Mouse (Mus musculus): Measurements from ENCODE around the gene Cd101. TPM values are rescaled to one million over a fixed set of nuclear protein-coding genes. Genes with fewer than 3 reads are reported as not detected.

The Cd101 gene
- 0.21 TPM for polyA plus RNA-seq (2014; fragmentation: Illumina TruSeq; extraction: RNeasy Lipid Tissue Mini Kit (QIAGEN cat#74804); ENCODE audit: low read depth, low replicate concordance)

DNA sequence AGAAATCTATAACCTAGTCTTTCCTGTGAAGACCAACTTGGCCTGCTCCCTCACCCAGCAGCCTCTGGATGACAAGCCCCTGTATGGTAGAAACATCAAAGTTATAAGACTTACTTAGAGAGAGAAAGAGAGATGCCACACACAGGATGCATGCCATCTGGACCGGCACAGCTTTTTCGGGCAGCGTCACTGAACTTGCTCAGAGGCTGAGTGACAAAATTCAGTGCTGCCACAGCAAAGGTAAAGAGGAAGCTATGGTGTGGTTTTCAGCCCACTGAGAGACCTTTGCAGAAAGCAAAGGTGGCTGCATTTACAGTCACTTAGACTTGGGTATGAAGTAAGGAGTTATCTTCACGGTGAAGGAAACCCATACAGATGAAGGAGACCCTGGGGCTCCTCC is at the start of gene Cd101:
TSS of gene Cd101 (minus strand) at position 218 of the 400 bp plus-strand sequence.

DNA sequence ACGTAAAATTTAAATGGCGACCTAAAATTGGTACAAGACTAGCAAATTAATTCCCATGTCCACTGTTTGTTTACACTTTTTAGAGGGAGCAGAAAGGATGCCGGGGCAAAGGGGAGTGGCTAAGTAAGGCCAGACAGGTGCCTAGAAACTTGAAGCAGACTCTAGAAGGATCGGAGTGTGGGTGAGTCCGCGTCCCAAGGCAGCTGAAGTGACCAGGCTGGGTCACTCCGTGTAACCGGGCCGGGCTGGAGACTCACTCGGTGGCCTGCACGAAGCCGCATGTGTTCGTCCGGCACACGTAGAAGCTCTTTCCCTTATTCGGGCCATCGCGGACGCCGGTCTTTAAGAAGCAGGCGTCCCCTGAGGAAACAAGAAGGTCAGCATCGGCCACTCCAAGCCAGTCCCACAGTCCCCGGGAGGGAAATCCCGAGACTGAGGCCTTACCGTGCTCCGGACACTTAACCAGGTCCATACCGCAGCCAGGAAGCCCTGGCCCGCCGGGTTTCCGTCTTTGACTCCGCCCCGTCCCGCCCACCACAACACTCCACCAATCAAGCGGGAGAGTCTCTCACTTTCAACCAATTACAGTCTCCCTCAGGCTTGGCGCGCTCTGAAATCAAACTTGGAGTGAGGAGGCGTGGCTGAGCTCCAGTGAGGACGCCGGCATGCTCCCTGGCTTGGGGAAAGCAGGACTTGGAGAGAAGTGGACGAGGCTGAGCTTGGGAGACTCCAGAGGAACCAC is 60.0 kb downstream of the Cd101 start, which contains the start of gene Ttf2:
TSS of gene Ttf2 (minus strand) at position 488 of the 742 bp plus-strand sequence.

Other genes starting within 250 kb of the Cd101 start
- 1.6 TPM for gene Vtcn1, start 204.1 kb downstream of the Cd101 start, polyA plus RNA-seq (2014; fragmentation: Illumina TruSeq; extraction: RNeasy Lipid Tissue Mini Kit (QIAGEN cat#74804); ENCODE audit: low read depth, low replicate concordance)
- gene Trim45, start 107.4 kb downstream of the Cd101 start, polyA plus RNA-seq (2014; fragmentation: Illumina TruSeq; extraction: RNeasy Lipid Tissue Mini Kit (QIAGEN cat#74804); ENCODE audit: low read depth, low replicate concordance) = 4.3 TPM
- gene Ttf2, start 59.9 kb downstream of the Cd101 start, polyA plus RNA-seq (2014; fragmentation: Illumina TruSeq; extraction: RNeasy Lipid Tissue Mini Kit (QIAGEN cat#74804); ENCODE audit: low read depth, low replicate concordance) = 6.1 TPM
- gene Ptgfrn, start 80.7 kb upstream of the Cd101 start, polyA plus RNA-seq (2014; fragmentation: Illumina TruSeq; extraction: RNeasy Lipid Tissue Mini Kit (QIAGEN cat#74804); ENCODE audit: low read depth, low replicate concordance) = 26.2 TPM

Data from adipose tissue, adult 10 weeks (tissue).